Mouse (Mus musculus) heart, postnatal 25 days (tissue): Measurements from ENCODE around the gene Tmco3. TPM values are rescaled to one million over a fixed set of nuclear protein-coding genes. Genes with fewer than 3 reads are reported as not detected.
"Not testable (repeated sequence)": the region's sequence is repeated elsewhere in the genome, so short reads cannot be mapped to it uniquely, and the experiment has no call there.

Source experiments
- DNase-seq: peaks from one replicate; pipeline ENCODE4 v3.0.0; 2022; ENCODE audit warnings: low spot score
- intact Hi-C: fragments of 180-260 bp; cut with DNase I; formaldehyde crosslinking; loops from one replicate; pipeline ENCODE4 v1.15.1; 2025
- total RNA-seq, 2 experiments: library from RNA; stranded (reverse); gene quantifications; 2 replicates each; pipeline ENCODE4 v1.2.3; 2021

The Tmco3 gene
- total RNA-seq, 2 experiments from 2014 or later = 25.3 to 29.8 TPM

DNA sequence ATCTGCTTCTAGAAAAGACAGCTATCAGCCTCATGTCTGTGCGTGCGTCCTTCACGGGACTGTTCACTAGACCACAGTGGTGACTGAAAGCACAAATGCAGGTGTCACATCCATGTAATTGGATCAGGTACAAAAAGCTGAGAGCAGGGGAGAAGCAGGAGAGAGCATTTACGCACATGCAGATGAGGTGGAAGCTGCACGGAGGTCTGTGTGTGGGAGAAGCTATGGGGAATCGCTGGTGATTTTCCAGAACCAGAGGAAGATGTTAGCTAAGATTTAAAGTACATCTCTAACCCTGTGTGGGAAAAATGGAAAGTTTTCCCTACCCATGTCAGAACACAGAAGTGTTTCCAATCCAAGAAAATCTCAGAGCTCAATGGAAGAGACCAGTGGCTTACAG, 17.5 kb downstream of the Tmco3 start:
- intact Hi-C loops = no loop called here
- DNase-seq = no peak

DNA sequence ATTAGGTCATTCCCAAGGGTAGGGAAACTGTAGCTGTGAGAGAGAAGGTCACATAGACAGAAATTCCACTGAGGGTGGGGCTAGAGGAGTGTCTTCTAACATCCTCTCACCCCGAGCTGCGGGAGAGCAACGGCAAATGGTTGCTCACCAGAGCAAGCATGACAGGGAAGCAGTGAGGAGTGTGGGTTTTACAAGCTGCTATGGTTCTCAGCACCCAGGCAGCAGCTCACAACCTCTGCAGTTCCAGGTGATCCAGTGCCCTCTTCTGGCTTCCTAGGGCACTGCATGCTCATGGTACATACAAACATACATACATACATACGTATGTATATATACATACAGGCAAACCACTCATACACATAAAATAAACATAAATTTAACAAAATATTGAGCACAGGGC, 17.9 kb downstream of the Tmco3 start:
- intact Hi-C loops = no loop called here
- DNase-seq = no peak

DNA sequence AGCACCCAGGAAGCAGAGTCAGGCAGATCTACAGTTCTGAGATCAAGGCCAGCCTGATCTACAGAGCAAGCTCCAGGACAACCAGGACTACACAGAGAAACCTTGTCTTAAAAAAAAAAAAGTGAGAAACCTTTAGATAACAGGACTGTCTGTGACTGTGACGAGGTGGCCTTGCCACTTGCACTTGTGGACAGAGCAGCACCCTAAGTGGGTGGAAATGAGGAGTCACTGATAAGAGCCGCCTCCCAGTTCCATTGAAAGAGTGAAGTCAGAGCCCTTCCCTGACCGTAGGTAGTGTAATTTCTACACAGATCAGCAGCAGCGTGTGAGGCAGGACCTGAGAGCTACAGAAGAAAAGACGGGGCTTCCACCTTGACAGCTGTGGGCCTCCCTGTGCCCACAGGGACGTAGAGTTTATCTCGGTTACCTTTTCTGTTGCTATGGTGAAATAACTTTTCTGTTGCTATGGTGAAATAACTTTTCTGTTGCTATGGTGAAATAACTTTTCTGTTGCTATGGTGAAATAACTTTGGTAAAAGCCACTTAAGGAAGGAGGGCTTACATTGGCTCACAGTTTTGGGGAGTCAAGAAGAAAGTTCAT, 18.4 kb downstream of the Tmco3 start:
- DNase-seq = no peak
- intact Hi-C loops = no loop called here

DNA sequence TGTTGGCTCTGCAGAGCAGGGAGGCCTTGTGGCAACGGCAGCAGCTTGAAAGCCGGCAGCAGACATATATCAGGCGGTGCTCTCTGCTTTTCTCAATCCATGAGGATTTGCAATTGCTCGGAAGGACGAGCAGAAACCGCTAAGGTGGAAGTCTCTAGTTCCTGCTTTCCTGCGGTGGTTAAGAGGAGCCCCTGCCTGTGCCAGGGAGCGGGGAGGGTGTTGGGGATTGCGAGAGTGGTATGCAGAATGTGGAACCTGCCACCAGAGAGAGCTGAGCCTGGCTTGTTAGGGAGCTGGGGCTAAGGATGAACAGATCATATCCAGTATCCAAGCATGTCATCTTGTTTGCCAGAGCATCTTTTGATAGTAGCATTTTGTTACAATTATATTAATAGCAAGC, 18.9 kb downstream of the Tmco3 start:
- no peak for DNase-seq
- intact Hi-C loops = no loop called here

DNA sequence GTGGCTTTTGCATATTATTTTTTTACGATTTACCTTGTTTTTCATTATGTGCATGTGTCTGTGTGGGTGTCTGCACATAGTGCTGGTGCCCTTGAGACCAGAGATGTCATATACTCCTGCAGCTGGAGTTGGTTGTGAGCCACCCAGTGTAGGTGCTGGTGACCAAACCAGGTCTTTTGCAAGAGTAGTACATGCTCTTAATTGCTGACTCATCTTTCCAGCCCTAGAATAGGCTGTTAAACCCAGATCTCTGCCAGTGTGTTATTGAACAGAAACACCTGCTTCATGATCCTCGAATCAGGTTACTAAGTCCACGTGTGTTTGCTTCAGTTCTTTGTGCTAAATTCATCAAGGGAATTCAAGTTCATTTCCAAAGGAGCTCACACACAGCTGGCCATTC, 26.9 kb downstream of the Tmco3 start:
- DNase-seq = no peak
- intact Hi-C loops = no loop called here

DNA sequence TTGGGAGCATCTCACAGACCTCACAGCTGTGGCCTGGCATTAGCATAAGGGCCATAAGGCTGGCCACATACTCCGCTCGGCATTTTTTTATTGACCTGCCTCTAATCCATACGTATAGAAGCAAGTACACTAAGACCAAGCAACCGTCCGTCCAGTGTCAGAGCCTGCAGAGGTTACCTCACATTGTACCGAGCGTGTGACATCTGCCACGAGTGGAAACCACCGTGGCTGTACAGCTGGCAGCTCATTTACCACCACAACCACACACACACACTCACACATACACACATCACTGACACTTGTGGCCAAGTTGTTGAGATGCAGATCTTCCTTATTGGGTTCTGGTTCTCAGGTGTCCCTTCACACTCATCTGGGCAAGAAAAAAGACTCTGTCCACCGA, 28.7 kb downstream of the Tmco3 start:
- intact Hi-C loops = no loop called here
- no peak for DNase-seq

DNA sequence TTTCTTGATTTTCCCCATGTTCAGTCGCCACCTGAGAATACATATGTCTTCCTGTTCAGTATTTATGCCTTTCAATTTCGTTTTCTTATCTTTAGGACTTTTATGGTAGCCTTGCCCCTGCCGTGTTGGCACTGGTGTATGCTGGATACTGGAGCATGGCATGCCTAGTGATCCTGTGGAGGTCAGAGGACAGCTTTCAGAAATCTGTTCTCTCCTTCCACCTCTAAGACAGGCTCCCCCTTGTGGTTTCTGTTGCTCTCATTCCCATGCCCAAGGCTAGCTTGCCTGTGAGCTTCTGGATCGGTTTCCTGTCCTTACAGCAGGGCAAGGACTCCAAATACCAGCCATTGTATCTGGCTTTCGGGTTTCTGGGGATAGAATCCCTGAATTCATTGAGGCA, 38.6 kb downstream of the Tmco3 start:
- no peak for DNase-seq
- intact Hi-C loops = no loop called here

DNA sequence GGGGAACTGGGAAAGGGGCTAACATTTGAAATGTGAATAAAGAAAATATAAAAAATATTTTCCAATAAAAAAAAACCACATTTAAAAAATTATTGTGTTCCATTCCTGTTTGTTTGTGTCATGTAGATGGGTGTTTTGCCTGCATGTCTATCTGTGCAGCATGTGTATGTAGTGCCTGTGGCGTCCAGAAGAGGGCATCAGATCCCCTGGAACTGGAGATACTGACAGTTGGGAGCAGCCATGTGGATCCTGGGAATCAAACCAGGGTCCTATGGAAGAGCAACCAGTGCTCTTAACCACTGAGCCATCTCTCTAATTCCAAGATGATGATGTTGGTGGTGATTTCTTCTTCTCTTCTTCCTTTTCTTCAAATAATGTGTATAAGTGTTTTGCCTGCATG, 46.7 kb downstream of the Tmco3 start:
- DNase-seq = no peak
- intact Hi-C loops = no loop called here

DNA sequence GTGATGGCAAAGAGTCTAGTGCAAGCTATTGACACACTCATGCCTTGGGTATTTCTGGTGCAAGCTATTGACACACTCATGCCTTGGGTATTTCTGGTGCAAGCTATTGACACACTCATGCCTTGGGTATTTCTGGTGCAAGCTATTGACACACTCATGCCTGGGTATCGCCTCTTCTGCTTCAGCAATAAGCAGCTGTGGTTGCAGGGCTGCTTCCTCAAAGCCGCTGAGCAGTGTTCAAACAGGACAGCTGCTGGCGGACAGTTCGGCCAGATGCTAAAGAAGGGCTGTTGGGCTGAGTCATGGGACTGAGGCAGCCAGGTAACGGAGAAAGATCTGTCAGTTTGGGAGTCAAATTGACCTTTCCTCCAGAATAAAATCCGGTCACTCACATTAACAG, 49.3 kb downstream of the Tmco3 start:
- DNase-seq, intact Hi-C loops: not testable (repeated sequence)

DNA sequence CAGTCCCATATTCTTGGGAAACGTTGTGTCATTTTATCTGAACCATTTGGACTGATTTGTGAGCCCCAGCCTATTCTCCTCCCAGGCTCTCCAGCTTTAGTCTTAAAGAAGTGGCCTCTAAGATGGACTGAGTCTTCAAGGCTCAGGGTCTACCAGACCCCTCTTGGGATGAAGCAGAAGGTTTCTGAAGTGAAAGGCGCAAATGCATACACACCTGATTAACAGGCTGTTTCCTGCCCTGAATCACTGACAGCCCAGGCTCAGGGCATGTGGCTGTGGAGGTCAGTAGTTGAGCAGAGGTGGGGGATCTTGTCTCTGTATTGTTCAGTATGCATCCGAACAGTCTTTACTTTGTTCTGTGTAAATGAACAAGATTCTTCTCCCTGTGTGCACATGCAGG, 49.7 kb downstream of the Tmco3 start:
- DNase-seq = no peak
- intact Hi-C loops = no loop called here

DNA sequence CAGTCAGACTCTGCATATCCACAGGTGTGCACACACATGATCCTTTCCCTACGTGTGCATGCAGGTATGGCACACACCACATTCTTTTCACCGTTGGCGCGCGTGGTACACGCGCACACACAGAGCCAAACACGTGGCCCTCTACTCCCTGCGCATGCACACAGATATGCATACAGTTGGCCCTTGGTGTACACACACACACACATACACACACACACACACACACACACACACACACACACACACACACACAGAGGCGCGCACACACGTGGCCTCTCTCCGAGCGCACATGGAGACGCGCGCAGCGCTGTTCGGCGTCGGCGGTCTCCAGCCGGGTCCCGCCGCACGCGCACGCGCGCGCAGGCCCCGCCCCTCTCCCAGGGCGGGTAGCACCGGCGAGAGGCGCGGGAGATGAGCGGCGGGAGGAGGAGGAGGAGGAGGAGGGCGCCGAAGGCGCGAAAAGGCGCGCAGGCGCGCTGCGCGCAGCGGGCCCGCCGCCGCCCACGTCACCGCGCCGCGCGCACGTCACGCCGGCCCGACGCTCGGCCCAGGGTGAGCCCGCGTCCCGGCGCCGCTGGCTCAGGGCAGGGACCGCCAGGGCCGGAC, 50.4 kb downstream of the Tmco3 start, which contains the start of gene Tfdp1:
TSS of gene Tfdp1 (plus strand) at position 497 of the 606 bp plus-strand sequence.
- intact Hi-C loops = no loop called here
- DNase-seq = peak; percentile 59

DNA sequence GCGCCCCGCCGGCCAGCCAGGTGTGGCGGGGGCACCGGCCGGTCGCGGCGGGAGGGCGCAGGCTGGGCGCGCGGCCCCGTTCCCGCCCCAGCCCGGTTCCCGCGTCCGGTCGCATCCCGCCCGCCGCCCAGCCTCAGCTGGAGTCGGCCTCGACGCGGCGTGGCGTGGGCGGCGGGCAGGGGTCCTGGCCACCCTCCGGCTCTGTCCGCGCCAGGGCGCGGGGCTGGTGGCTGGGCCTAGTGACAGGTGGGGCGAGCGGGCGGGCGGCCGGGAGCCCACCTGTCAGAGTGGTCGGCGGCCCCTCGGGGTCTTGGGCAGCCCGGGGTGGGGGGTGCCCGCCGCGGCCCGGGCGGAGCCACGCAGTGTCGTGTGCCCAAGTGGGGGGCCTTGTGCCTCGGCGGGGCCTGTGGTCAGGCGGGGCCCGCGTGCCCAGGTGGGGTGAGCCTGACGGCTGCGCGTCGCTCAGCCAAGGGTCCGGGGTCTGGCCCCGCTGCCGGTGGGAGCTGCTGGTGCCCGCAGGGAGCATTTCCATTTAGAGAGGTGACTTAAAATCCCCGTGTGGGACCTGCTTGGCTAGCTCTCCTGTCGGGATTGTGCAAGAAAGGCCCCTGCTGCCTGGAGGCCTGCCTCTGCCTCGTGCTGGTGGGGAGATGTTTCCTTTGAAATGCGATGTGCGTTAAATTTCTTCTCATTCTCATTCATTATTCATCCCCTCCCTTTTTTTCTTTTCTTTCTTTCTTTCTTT, 51.1 kb downstream of the Tmco3 start:
- intact Hi-C loops = no loop called here
- peak; percentile 7 for DNase-seq

DNA sequence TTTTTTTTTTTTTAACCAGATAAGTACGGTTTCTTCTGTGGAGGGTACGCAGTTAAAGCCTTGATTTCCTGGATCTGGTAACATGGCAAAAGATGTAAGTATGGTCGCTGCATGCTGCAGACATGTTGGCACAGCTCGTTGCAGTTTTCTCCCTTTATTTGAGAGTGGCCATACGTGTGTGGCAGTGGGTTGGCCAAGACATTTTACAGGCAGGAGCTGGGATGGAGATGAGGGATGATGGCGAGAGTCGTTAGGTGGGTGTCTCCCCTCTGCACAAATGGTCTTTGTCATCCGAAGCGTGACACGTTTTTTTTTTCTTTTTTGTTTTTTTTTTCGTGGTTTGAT, 51.6 kb downstream of the Tmco3 start:
- no peak for DNase-seq
- intact Hi-C loops = no loop called here

DNA sequence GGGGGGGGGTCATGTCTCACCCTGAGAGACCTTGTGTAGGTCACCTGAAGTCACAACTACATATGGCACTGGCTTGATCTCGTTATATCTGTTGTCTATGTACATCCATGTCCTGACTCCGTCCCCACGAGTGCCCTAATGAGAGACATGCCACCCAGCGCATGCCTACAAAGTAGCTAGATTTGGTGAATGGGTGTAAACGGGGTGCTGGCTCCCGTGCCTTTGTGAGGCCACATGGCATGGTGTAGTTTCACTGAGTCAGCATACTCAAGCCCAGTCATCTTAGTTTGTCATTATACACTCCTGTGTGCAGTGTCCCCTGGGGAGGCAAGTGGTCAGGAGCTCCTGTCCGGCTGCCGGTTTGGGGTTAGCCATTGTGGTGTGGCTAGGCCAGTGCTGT, 52.7 kb downstream of the Tmco3 start:
- no peak for DNase-seq
- intact Hi-C loops = no loop called here

DNA sequence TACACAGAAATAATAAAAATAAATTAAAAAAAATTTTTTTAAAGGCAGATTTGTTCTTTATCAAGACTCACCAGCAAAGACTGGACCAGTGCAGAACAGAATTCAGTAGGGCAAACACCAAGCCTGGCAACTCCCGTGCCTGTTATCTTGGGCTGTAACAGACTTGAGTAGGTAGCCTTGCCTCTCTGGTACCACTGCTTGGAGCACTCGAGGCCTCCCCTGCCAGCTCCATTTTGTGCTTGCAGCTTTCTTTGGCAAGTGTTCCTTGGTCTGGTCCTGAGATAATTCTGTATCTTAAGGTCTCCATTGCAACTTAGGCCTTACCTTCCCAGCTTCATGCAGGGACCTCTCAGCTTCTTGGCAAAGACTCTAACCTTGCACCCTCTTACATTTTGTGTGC, 54.4 kb downstream of the Tmco3 start:
- DNase-seq = no peak
- intact Hi-C loops = no loop called here

DNA sequence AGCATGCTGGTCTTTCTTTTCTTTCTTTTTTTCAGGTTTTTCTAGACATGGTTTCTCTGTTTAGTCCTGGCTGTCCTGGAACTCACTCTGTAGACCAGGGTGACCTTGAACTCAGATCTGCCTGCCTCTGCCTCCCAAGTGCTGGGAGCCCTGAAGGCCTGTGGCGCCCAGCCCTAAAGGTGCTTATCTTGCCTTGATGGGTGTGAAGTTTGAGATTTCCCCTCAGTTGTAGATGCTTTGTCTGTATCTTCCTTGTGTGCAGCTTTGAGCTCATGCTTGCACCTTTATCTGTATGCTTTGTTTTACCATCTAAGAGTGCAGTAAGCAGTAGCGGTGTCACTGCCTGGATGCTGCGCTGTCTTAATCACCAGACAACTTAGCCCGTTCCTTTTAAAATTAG, 55.1 kb downstream of the Tmco3 start:
- intact Hi-C loops = no loop called here
- DNase-seq = no peak

DNA sequence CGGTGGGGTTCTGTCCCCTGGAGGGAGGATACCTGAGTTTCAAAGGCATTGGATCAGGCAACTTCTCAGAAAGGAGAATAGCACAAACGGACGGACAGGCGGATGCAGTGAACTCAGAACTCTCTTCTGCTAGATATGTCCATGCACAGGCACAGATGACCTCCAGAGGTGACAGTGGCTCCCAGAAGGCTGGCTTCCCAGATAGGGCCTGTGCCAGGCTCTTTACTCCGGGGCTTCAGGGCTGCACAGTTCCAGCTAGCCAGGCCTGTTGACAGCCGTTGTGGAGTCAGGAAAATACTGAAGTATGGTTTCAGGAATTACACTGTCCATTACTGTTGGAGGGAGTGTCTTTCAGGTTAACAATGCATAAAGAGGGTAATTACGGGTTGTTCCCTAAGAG, 62.1 kb downstream of the Tmco3 start:
- intact Hi-C loops = no loop called here
- no peak for DNase-seq

DNA sequence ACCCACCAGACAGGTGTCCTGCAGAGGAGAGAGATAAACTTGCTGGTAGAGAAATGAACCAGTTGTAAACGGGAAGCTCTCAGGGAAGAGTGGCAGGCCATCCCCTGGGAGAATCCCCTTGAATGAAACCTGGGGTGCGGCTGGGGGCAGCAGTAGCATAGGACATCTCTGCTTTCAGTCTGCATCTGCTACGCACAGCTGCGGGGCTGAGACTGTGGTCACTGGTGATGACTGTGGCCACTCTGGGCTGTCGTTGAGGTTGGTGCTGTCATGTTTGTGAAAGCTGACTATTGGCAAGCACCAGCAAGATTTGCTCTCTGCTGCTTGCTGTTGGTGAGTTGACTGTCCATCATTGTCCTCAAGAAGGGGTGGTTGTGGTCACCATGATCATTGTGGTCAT, 63.6 kb downstream of the Tmco3 start:
- intact Hi-C loops = no loop called here
- no peak for DNase-seq

DNA sequence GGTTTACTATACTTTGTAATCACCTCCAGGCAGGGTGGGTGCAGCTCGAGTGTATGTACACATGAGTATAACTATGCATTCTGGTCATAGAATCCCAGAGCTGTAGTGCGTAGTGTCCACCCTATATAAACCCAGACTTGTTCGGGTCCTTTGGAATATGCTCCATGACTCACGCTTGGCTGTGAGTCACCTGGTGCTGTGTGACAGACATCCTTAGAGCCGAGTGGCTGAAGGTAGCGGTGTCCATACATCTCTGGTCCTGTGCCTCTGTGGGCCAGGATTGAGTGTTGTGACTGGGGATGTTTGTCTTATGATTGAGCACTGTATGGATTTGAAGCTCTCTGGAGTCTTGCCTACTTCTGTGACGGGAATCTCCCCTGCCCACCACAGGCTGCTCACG, 64.6 kb downstream of the Tmco3 start:
- intact Hi-C loops = no loop called here

DNA sequence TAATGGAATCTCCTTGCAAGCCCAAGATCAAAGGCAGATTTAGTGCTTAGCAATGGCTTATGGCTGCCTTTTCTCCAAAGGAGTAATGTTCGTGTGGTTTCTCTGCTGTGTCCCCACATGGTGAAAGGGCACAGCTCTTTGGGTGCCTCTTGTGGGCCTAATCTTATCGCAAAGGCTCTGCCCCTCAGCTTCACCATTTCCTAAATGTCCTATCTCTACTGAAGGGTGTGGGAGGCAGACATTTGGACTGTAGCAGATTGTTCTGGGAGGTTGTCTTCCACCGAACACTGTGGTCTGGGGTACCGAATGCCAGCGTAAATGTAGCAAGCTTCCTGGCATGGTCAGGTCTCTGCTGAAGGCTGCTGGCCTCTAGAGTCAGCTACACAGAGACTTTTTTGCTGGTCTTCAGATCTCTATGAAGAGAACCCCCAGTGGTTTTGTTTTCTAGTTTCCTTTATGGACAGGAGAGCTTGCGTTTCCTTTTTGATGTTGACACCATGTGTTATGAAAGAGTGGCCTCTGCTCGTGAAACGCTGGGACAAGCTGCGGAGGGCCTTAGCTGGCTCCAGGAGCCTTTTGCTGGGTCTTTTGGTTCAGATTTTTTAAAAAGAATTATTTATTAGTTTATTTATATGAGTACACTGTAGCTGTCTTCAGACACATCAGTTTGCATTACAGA, 65.3 kb downstream of the Tmco3 start:
- DNase-seq = no peak
- intact Hi-C loops = no loop called here

More for the DNA sequence above, 64.6 kb downstream of the Tmco3 start:
- no peak for DNase-seq

DNA sequence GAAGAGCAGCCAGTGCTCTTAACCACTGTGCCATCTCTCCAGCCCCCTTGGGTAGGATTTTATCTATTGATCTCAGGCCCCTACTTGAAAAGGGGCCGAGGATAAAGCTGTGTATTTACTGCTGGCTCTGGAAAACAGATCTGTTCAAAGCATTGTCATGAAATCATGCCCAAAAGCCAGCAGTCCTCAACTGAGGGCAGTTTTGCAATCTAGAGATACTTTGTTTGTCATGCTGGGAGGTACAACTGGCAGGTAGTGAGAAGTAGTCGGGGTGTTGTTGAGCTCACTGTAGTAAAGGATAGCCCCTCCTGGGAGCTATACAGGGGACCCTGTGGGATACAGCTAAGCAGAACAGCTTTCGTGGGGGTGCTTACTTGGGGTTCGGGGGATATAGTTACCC, 65.9 kb downstream of the Tmco3 start:
- no peak for DNase-seq
- intact Hi-C loops = no loop called here
